Mouse (Mus musculus) 3134 (cell line): ENCODE data around the gene Itih2.
A peak's percentile ranks its signal among the peaks of the same experiment; 100 is the strongest.

Source experiments
- DNase-seq: peaks from one replicate; pipeline ENCODE4 v3.0.0-alpha.2; 2011; ENCODE audit warnings: low spot score; ENCODE audit not compliant: insufficient read length; ENCODE audit errors: extremely low read depth

The Itih2 gene

GRCm38 (mm10) chr2:10131296-10131695 lies at the start of gene Itih2:
TSS of gene Itih2 (minus strand) at chr2:10131396.
- no peak for DNase-seq

- DNase-seq = no peak
These were observed 38.8 kb upstream of the Itih2 start for GRCm38 (mm10) chr2:10169991-10170390.

- DNase-seq = peak; percentile 21
These were observed 36.8 kb upstream of the Itih2 start for GRCm38 (mm10) chr2:10168016-10168415.

GRCm38 (mm10) chr2:10167283-10167682 lies 36.1 kb upstream of the Itih2 start:
- no peak for DNase-seq

GRCm38 (mm10) chr2:10166635-10167034 lies 35.4 kb upstream of the Itih2 start:
- DNase-seq = no peak

GRCm38 (mm10) chr2:10162011-10162410 lies 30.8 kb upstream of the Itih2 start:
- DNase-seq = no peak

- no peak for DNase-seq
These were observed 26.0 kb upstream of the Itih2 start for GRCm38 (mm10) chr2:10157184-10157583.

- DNase-seq = no peak
These were observed 22.2 kb upstream of the Itih2 start, which contains the start of gene Itih5 for GRCm38 (mm10) chr2:10153201-10154075. TSS of gene Itih5 (plus strand) at chr2:10153571.

GRCm38 (mm10) chr2:10152590-10152989 lies 21.4 kb upstream of the Itih2 start:
- no peak for DNase-seq

- DNase-seq = no peak
These were observed 16.0 kb upstream of the Itih2 start for GRCm38 (mm10) chr2:10147176-10147575.

- no peak for DNase-seq
These were observed 14.3 kb upstream of the Itih2 start for GRCm38 (mm10) chr2:10145514-10145913.

GRCm38 (mm10) chr2:10142472-10143454 lies 11.6 kb upstream of the Itih2 start:
- peak; percentile 41 for DNase-seq

GRCm38 (mm10) chr2:10140456-10140855 lies 9.3 kb upstream of the Itih2 start:
- no peak for DNase-seq

GRCm38 (mm10) chr2:10137320-10137719 lies 6.1 kb upstream of the Itih2 start:
- DNase-seq = no peak

GRCm38 (mm10) chr2:10133941-10134340 lies 2.7 kb upstream of the Itih2 start:
- DNase-seq = no peak

- no peak for DNase-seq
These were observed 932 bp upstream of the Itih2 start for GRCm38 (mm10) chr2:10132128-10132527.

GRCm38 (mm10) chr2:10130341-10130990 lies 730 bp downstream of the Itih2 start:
- no peak for DNase-seq

- DNase-seq = no peak
These were observed 2.6 kb downstream of the Itih2 start for GRCm38 (mm10) chr2:10128571-10128970.

GRCm38 (mm10) chr2:10127471-10127870 lies 3.7 kb downstream of the Itih2 start:
- DNase-seq = no peak

GRCm38 (mm10) chr2:10126122-10126521 lies 5.1 kb downstream of the Itih2 start:
- no peak for DNase-seq

GRCm38 (mm10) chr2:10121826-10122225 lies 9.4 kb downstream of the Itih2 start:
- peak; percentile 43 for DNase-seq
